Mouse (Mus musculus) thymus, postnatal 25 days (tissue): ENCODE measurements at regions not wholly inside any gene's neighbourhood (a gene's known extent, or its start where the extent isn't known, plus 50 kb on each side); places are given as distances from the start of the nearest gene placed in this dataset.

Experiments
- DNase-seq: peaks from one replicate; pipeline ENCODE4 v3.0.0; 2022

GRCm38 (mm10) chr3:115596523-115596922 lies 118.3 kb downstream of the S1pr1 start:
- peak; percentile 84 for DNase-seq

GRCm38 (mm10) chr3:115590716-115591115 lies 124.2 kb downstream of the S1pr1 start:
- DNase-seq: no peak

GRCm38 (mm10) chr3:115588585-115588984 lies 126.3 kb downstream of the S1pr1 start:
- no peak for DNase-seq

- DNase-seq: no peak
Observed at GRCm38 (mm10) chr3:115580131-115580932, 134.5 kb downstream of the S1pr1 start.

GRCm38 (mm10) chr3:115575371-115575770 lies 139.5 kb downstream of the S1pr1 start:
- no peak for DNase-seq

GRCm38 (mm10) chr3:115562735-115563134 lies 152.1 kb downstream of the S1pr1 start:
- DNase-seq: no peak

GRCm38 (mm10) chr3:115554809-115555708 lies 159.8 kb downstream of the S1pr1 start:
- DNase-seq: no peak

GRCm38 (mm10) chr3:115553848-115554515 lies 160.9 kb downstream of the S1pr1 start:
- DNase-seq: no peak

GRCm38 (mm10) chr3:115541789-115542188 lies 173.1 kb downstream of the S1pr1 start:
- DNase-seq: no peak

GRCm38 (mm10) chr3:115538355-115538754 lies 176.5 kb downstream of the S1pr1 start:
- no peak for DNase-seq

- DNase-seq: no peak
Observed at GRCm38 (mm10) chr3:115532141-115532735, 182.6 kb downstream of the S1pr1 start.

GRCm38 (mm10) chr3:115530441-115530840 lies 184.4 kb downstream of the S1pr1 start:
- no peak for DNase-seq

- no peak for DNase-seq
Observed at GRCm38 (mm10) chr3:115529918-115530317, 185.0 kb downstream of the S1pr1 start.

- DNase-seq: no peak
Observed at GRCm38 (mm10) chr3:115523515-115523914, 191.4 kb downstream of the S1pr1 start.

- DNase-seq: no peak
Observed at GRCm38 (mm10) chr3:115515645-115516044, 199.2 kb downstream of the S1pr1 start.

GRCm38 (mm10) chr3:115509658-115510057 lies 205.2 kb downstream of the S1pr1 start:
- no peak for DNase-seq

GRCm38 (mm10) chr3:115497420-115497819 lies 217.5 kb downstream of the S1pr1 start:
- DNase-seq: no peak

GRCm38 (mm10) chr3:115496110-115496509 lies 218.8 kb downstream of the S1pr1 start:
- DNase-seq: no peak

- DNase-seq: no peak
Observed at GRCm38 (mm10) chr3:115495692-115496091, 219.2 kb downstream of the S1pr1 start.

- no peak for DNase-seq
Observed at GRCm38 (mm10) chr3:115468980-115469379, 245.9 kb downstream of the S1pr1 start.

- DNase-seq: no peak
Observed at GRCm38 (mm10) chr3:115467850-115468249, 247.0 kb downstream of the S1pr1 start.

GRCm38 (mm10) chr3:115462623-115463022 lies 252.2 kb downstream of the S1pr1 start:
- no peak for DNase-seq
